Mouse (Mus musculus) thymus, postnatal 0 days (tissue): ENCODE data around the gene Ice2. TPM values are rescaled to one million over a fixed set of nuclear protein-coding genes. Genes with fewer than 3 reads are reported as not detected.

ENCODE experiments used
- DNase-seq: peaks from one replicate; pipeline ENCODE4 v3.0.0-alpha.2; 2015; ENCODE audit warnings: low spot score
- microRNA-seq: library from miRNA; unstranded; fragments of <30 nt; microRNA quantifications from one replicate; pipeline ENCODE4, GENCODE M21; 2016; ENCODE audit warnings: borderline number of aligned reads
- polyA plus RNA-seq: library from polyadenylated mRNA; unstranded; fragments of >200 nt; fragmentation: Nextera tagmentation; extraction: Ambion mirVana; gene quantifications from 2 replicates; pipeline ENCODE4 v1.2.1, GENCODE M21; 2015

Ice2 gene
- polyA plus RNA-seq, 1 experiment from 2014 or later, result 18.2 TPM

DNA sequence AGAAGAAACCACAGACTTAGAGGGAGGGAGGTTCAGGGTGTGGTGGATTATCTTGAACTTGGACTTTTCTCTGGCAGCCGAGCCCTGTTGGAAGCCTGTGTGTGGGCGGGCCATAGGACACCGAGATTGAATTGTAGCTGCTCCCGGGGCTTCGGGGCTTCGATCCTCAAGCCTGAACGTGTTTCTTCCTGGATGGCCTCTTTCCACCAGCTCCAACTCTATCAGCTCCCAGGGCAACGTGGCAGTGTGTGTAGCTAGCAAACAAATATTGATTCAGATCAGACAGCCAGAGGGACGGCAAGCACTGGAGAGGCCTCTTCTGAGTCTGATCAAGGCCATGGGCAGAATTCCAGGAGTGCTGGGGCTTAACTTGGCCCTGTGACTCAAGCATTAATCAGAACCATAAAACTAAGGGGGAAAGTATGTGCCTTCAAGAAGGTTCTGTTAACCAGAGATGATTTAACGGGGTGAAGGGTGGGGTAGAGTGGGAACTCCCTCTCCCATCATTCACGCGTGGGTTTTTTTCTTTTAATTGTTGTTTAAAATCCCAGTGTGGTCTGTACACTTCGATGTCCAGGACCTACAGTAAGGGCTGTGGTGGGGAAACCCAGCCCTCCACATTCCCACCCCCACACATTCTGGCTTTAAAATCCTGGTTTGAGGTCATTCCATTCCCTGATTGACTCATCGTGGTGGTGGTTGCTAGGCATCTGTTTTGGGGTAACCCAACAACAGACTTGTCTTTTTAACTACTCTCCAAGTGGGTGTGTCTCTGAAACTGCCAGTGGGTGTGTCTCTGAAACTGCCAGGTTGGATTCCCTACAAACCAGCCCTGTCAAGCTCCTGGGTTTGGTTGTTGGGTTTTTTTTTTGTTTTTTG is 60.3 kb downstream of the Ice2 start:
- DNase-seq, result peak; percentile 31

- peak; percentile 50 for DNase-seq
Observed at GRCm38 (mm10) chr9:69458982-69459381, 61.3 kb downstream of the Ice2 start.

DNA sequence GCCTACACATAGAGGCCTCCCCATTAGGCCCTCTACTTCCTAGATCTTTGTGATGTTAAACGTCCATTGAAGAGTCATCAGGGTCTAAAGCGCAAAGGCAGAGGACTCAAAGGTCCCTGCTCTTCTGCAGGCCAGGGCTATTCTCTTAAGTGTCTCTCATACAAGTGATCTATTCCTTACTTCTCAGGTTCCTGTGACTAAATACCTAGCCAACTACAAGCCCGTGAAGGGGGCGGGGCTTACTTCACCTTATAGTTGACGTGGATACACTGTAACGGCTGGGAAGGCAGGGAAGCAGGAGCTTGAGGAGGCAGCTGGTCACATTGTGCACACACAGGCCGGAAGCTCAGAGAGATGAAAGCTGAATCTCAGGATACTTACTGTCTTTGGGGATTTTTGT is 62.2 kb downstream of the Ice2 start:
- DNase-seq, result no peak

DNA sequence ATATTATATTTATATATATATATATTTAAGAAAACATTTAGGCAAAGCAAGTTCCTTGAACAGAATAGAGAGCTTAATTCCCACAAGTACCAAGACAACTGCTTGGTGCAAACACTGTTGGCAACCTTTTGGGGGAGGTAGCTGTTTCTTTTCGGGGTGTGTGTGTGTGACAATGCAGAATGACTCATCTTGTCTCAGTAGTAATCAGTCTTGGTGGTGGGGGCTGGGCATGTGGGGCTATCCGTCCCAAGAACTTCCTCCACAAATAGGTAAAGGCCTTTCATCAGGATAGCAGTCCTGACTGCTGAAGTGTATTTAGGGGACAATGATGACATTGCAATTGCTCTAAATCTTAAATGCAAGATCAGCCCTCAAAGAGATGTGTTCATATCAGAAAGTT is 65.3 kb downstream of the Ice2 start:
- no peak for DNase-seq

GRCm38 (mm10) chr9:69464109-69464756 is 66.5 kb downstream of the Ice2 start:
- DNase-seq, result no peak

DNA sequence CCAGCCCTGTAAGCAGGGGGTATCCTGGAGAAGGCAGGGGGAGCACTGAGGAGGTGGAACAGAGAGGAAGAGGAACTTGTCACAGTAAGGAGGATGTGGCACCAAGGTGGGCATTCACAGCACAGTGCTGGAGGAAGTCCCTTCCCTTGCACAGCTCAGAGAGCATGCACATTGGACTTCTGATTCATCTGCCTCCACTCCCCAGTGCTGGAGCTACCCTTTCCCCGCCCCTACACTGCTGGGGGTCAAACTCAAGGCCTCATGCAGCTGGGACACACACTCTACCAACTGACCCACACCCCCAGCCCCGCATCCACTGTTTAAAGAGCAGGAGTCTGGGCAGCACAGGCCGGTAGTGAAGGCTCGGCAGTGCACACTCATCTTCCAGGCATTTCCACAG is 68.4 kb downstream of the Ice2 start:
- DNase-seq, result peak; percentile 40

- DNase-seq, result no peak
Observed at GRCm38 (mm10) chr9:69467310-69467939, 69.7 kb downstream of the Ice2 start.

DNA sequence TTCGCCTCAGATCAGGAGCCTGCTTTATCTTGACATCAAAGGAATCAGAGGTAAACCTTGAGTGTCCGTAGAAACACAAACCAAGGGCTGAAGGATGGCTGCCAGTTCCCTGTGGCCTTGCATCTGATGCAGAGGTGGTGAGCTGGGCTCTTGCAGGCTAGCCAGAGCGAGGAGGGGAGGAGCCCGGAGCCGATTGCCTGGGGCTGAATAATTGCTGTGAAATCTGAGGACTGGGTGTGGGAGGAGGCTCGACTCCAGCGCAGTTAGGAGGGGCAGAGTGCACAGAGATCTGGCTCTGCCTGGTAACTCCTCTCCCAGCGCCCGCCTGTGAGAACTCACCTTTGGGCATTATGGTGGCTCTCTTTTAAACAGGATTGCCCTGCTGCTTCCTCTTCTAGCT is 71.3 kb downstream of the Ice2 start:
- DNase-seq, result no peak

- DNase-seq, result no peak
Observed at GRCm38 (mm10) chr9:69470362-69470761, 72.7 kb downstream of the Ice2 start.

- DNase-seq, result peak; percentile 91
Observed at GRCm38 (mm10) chr9:69470921-69471320, 73.2 kb downstream of the Ice2 start.

DNA sequence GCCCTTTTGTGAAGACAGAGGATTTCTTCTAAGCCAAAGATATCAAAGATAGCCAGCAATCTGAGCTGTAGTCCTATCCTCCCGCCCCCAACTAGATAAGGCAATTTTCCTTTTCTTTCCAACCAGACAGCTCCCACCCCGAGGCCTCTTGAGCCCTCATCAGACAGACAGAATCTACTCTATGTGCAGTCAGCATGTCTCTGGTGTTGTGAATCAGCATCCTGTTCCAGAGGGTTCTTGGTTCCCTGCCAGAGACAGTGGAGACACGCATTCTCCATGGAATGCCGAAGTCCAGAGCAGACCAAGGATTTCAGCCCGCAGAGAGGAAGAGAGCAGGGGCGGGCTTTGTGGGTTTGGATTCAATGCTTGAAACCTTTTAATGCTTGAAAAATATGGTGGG is 75.0 kb downstream of the Ice2 start:
- DNase-seq, result no peak

DNA sequence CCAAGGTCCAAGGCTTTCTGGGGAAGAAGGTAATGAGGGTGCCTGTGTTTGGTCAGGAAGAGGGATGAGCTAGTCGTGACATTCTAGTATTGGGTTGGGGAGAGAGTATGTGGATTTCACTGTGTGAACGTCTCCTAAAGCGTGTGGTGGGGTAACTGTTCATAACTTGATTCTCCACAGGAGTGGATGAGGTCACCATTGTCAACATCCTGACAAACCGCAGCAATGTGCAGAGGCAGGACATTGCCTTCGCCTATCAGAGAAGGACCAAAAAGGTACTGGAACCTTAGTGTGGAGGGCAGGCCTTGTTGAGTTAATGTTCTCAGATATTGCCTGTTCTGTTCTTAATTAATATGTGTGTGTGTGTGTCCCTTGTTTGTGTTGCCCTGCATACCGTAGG is 78.2 kb downstream of the Ice2 start:
- DNase-seq, result no peak

DNA sequence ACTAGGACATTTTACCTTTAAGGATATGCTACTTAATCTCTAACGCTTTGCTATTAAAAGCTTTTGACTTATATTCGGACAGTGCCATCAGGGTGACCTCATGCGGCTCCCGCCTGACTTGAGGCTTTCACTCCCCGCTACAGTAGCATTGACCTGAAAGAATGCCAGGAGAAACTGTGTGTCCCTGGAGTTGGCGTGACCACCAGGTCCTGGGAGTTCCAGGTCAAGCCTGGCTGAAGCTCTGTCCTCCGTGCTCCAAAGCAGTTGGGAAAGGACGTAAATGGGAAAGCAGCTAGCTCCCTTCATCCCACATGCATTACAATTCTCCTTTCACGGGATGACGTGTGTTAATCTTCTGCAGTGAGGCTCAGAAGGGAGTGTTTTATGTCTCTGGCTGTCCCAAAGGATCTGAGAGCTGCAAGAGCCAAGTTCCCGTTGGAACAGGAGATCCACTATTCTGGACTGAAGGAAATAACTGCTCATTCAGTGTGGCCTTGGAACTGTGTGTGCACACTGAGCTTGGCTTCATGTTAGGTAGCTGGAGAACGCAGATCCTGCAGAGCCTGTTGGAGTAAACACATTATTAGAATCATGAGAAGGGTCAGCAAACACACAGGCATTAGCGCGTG is 79.6 kb downstream of the Ice2 start:
- DNase-seq, result no peak

- no peak for DNase-seq
Observed at GRCm38 (mm10) chr9:69477824-69478222, 80.1 kb downstream of the Ice2 start.

DNA sequence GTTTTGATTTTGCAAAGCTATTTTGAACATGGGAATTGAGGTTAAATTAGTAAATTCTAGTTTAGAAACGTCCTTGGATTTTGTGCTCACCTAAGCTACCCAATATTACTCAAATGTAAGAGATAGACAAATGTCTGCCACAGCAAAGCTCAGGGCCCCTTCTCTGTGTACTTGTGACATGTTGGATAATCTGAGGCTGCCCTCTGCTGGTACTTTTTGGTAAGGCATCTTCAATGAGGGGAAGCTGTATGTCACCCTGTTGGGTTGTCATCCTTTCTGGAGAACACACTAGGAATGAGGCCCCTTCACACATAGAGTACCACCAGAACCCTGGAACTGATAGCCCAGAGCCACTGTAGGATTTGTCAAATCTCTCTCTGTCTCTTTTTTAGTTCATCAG is 82.6 kb downstream of the Ice2 start:
- DNase-seq, result peak; percentile 91

Small RNA genes within 50 kb of the gene (microRNA-seq; reads per million reads assigned to microRNA genes)
- gene Mir3109, result 5.8 reads per million, percentile 9 among the genes with 10 or more reads in this experiment

Other genes with a start within 250 kb of the Ice2 start
- gene Anxa2, start 55.7 kb downstream of the Ice2 start, polyA plus RNA-seq, result 713 and 718 TPM in 2 replicates